Mouse (Mus musculus) adrenal gland, postnatal 14 days (tissue): ENCODE data around the gene Aes. TPM values are rescaled to one million over a fixed set of nuclear protein-coding genes. Genes with fewer than 3 reads are reported as not detected.

Experiments used
- DNase-seq: peaks from one replicate; pipeline ENCODE4 v3.0.0; 2021; ENCODE audit warnings: mixed read lengths
- total RNA-seq: library from RNA; stranded (reverse); gene quantifications from 2 replicates; pipeline ENCODE4 v1.2.3, GENCODE M21; 2021

Gene Aes
- total RNA-seq, 1 experiment from 2014 or later = 698 TPM

GRCm38 (mm10) chr10:81597137-81597950 lies 38.1 kb downstream of the Aes start:
- DNase-seq = peak; percentile 83

GRCm38 (mm10) chr10:81598342-81598741 lies 39.1 kb downstream of the Aes start:
- DNase-seq = no peak

- DNase-seq = no peak
Measured at GRCm38 (mm10) chr10:81598871-81599270, 39.6 kb downstream of the Aes start.

GRCm38 (mm10) chr10:81599630-81600029 lies 40.3 kb downstream of the Aes start:
- DNase-seq = no peak

GRCm38 (mm10) chr10:81600096-81600495 lies 40.8 kb downstream of the Aes start:
- no peak for DNase-seq

DNA sequence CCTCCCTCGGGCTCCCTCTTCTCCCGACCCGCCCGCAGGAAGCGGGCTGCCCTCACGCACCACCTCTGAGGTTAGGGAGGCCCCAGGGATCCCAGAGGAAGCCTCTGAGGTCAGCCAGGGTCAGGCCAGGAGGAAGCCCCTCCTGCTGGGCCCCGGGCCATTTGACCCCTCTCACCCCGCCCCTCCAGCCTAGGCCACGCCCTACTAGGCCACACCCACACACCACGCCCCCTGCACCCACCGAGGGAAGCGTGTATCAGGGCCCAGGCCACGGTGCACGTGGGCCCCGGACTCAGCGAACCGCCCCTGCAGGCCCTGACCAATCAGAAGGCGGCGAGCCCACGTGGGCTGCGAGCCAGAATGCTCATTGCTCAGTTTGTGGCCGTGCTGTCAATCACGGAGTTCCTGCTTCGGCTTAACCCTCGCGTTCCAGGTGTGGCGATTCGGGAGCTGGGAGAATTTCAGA lies 41.5 kb downstream of the Aes start, which contains the start of gene Tle6:
Tle6 (minus strand) TSS at position 336 of the 466 bp plus-strand sequence.
- peak; percentile 98 for DNase-seq

DNA sequence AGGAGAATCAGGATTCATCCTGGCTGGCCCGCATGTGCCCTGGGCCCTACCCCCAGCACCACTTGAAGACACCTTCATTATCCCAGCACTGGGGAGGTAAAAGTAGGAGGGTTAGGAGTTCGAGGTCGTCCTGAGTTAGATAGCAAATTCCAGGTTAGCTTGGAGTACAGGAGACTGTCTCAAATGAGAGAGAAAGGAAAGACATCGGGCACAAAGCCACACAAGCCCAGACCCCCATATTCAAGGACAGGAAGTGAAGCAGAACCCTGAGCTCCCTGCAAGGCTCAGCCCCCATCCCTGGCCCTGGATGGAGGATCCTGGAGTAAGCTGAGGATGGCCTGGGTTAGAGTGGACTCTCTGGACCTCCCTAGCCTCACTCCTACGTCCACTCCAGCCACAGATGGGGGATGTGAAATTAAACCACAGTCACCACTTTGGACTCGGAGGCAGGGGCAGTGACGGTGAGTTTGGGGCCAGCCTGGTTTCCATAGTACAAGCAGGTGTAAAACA lies 42.2 kb downstream of the Aes start:
- DNase-seq = no peak

GRCm38 (mm10) chr10:81602741-81603151 lies 43.5 kb downstream of the Aes start:
- peak; percentile 43 for DNase-seq

DNA sequence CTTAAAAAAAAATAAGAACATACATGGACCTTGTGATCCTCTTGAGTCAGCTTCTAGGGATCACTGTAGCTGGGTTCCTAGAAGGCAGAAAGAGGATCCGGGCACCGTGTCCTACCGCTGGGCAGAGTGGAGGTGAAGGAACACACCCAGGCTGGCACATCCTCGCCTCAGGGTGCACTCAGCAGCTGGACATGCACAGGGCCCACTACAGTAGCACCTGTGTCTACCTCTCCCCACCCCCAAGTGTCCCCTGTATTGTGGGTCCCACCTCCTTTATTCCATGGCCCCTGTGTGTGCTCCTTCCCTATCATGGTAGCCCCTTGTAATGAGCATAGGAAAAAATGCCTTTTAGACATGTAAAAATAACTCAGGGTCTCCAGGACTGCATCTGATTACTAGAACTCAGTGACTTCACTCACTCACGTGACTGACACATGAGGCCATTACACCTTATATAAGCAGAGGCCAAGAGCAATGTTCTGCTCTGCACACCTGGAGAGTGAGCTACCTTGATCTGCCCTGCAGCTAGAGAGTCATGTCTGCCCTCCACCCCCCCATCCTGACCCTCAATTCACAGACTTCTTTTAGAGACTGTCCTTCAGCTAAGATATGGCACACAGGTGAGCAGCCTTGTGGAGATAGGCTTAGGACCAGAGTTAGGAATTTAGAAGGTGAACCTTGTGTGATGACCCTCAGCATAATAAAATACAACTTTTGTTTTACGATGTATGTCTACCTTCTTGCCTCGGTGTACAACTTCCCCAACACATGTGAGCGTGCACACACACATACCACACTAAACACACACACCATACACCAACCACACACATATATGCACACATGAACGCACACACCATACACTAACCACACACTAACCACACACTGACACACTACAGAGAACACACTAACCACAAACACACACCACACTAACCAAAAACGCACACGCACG lies 45.0 kb downstream of the Aes start:
- no peak for DNase-seq

GRCm38 (mm10) chr10:81604968-81605665 lies 45.8 kb downstream of the Aes start:
- peak; percentile 91 for DNase-seq

GRCm38 (mm10) chr10:81605666-81605973 lies 46.3 kb downstream of the Aes start:
- no peak for DNase-seq

- peak; percentile 97 for DNase-seq
Measured at GRCm38 (mm10) chr10:81605974-81606751, 46.9 kb downstream of the Aes start, which contains the start of gene BC025920. TSS of gene BC025920 (plus strand) at chr10:81606270.

GRCm38 (mm10) chr10:81608308-81608707 lies 49.0 kb downstream of the Aes start:
- DNase-seq = no peak

- DNase-seq = peak; percentile 65
Measured at GRCm38 (mm10) chr10:81612779-81613178, 53.5 kb downstream of the Aes start.

DNA sequence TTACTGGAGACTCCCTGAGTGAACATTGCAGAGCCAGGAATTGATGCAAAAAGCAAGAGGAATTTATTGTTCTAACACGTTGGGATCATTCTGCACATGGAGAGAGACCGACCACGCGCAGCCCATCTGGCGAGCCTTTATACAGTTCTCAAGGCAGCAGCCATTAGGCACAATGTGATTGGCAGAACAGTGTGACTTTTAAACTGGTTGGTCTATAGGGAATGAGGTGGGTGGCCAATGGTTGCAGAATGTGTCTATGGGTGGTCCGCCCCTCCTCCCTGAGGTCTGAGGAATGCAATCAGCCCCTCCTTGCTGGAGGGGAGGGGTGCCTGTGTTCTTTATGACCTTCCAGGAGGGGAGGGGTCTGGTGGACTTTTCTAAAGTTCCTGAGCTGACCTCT lies 56.2 kb downstream of the Aes start:
- DNase-seq = no peak

Other genes starting within 250 kb of the Aes start
- gene Cactin, start 238.4 kb upstream of the Aes start, total RNA-seq = 33.1 and 40.7 TPM in 2 replicates
- 38.6 and 47.0 TPM in 2 replicates for gene Tbxa2r, start 230.8 kb upstream of the Aes start, total RNA-seq
- 4.6 and 5.1 TPM in 2 replicates for gene Gipc3, start 216.2 kb upstream of the Aes start, total RNA-seq
- gene Hmg20b, start 209.0 kb upstream of the Aes start, total RNA-seq = 83.0 and 90.1 TPM in 2 replicates
- gene Mfsd12, start 202.0 kb upstream of the Aes start, total RNA-seq = 15.2 and 16.3 TPM in 2 replicates
- gene 4930404N11Rik, start 193.7 kb upstream of the Aes start, total RNA-seq = 2.0 and 2.1 TPM in 2 replicates
- 40.5 and 43.3 TPM in 2 replicates for gene Fzr1, start 181.0 kb upstream of the Aes start, total RNA-seq
- gene Dohh, start 175.1 kb upstream of the Aes start, total RNA-seq = 52.6 and 55.6 TPM in 2 replicates
- 0.48 and 1.6 TPM in 2 replicates for gene Gm48551, start 175.0 kb upstream of the Aes start, total RNA-seq
- gene Gm48552, start 170.5 kb upstream of the Aes start, total RNA-seq = 0.64 and 2.1 TPM in 2 replicates
- 0.94 and 1.9 TPM in 2 replicates for gene Smim24, start 166.4 kb upstream of the Aes start, total RNA-seq
- gene Nfic, start 103.9 kb upstream of the Aes start, total RNA-seq = 90.1 and 104 TPM in 2 replicates
- 0.48 and 0.98 TPM in 2 replicates for gene Celf5, start 76.8 kb upstream of the Aes start, total RNA-seq
- 102 and 107 TPM in 2 replicates for gene Ncln, start 63.1 kb upstream of the Aes start, total RNA-seq
- 2.3 and 7.4 TPM in 2 replicates for gene S1pr4, start 59.4 kb upstream of the Aes start, total RNA-seq
- gene Gna15, start 35.3 kb upstream of the Aes start, total RNA-seq = 0.85 and 1.9 TPM in 2 replicates
- 65.0 and 67.2 TPM in 2 replicates for gene Gna11, start 14.3 kb upstream of the Aes start, total RNA-seq
- gene Tle2, start 15.1 kb downstream of the Aes start, total RNA-seq = 17.8 and 18.1 TPM in 2 replicates
- 10.1 and 15.3 TPM in 2 replicates for gene Tle6, start 41.6 kb downstream of the Aes start, total RNA-seq
- gene BC025920, start 46.8 kb downstream of the Aes start, total RNA-seq = 2.0 TPM in 2 replicates
- gene Sirt6, start 68.3 kb downstream of the Aes start, total RNA-seq = 22.2 and 24.3 TPM in 2 replicates
- gene Ankrd24, start 69.1 kb downstream of the Aes start, total RNA-seq = 18.1 and 22.5 TPM in 2 replicates
- gene Gm10778, start 89.6 kb downstream of the Aes start, total RNA-seq = 2.1 and 3.3 TPM in 2 replicates
- gene Zfp433, start 145.3 kb downstream of the Aes start, total RNA-seq = 6.0 and 8.7 TPM in 2 replicates
- gene Gm3055, start 211.7 kb downstream of the Aes start, total RNA-seq = 2.1 and 3.6 TPM in 2 replicates